21 mouse cellular contexts compared by ENCODE assay signal in the genomic region with DNA sequence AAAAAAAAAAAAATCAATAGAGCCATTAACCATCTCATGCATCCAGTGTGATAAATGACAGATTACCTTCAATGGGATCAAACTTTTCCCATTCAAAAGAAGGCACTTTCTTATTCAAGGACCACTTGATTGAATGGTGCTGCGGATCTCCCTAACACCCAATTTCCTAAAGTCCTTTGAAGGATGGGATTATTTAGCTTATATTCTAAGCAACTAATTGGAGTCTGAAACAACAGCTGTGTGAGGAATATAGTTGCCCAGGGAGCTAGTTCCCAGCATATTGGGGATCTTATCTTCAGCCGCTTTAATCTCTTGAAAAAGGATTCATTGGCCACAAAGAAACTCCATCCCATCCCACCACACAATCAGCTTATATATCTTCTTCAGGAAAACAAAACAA.
DNase-seq lines count a peak whose midpoint lies in the region; ATAC-seq and TF ChIP-seq lines count a peak whose summit lies in the region.
"Had no signal": no experiment of that assay in that cellular context is flagged by ENCODE, and none has a peak within 500 bp of the region (broad histone marks: within the 10 kb centered on the region; RNA-seq: fewer than 3 reads in every experiment).

No protein-coding gene starts in this region.

- no peaks in the 10 kb centered on the region for H3K9me3 ChIP-seq in forebrain, embryonic 14.5 days (replicated peaks; ENCODE audit: control insufficient read depth, low read length)
- no peaks in the 10 kb centered on the region for H3K9me3 ChIP-seq in forebrain, embryonic 12.5 days
- H3K9me3 ChIP-seq: embryonic facial prominence, embryonic 13.5 days; embryonic facial prominence, embryonic 15.5 days; forebrain, embryonic 10.5 days; forebrain, embryonic 15.5 days had no signal

- WGBS in forebrain, embryonic 14.5 days = 9% methylated on average over 2 of the region's 2 CpGs
- 13% methylated on average over 2 of the region's 2 CpGs for WGBS in forebrain, embryonic 12.5 days

- H3K4me3 ChIP-seq in forebrain, embryonic 14.5 days (ENCODE audit: low read depth, low read length) = no peak overlapping the region
- H3K4me3 ChIP-seq in forebrain, embryonic 12.5 days (replicated peaks) = no peak overlapping the region
- H3K4me3 ChIP-seq in gastrocnemius, adult 2 months = no peak overlapping the region
- H3K4me3 ChIP-seq: embryonic facial prominence, embryonic 13.5 days; embryonic facial prominence, embryonic 15.5 days; erythroblast, embryonic 14.5 days; forebrain, embryonic 10.5 days; forebrain, embryonic 15.5 days had no signal

- TF ChIP-seq POLR2A in brain, embryonic 14.5 days (IDR thresholded peaks at IDR 0.05; ENCODE audit: borderline replicate concordance, extremely low read depth, insufficient read depth, insufficient read length, poor library complexity, severe bottlenecking) = no peak

- no peak overlapping the region for H3K9ac ChIP-seq in forebrain, embryonic 14.5 days (ENCODE audit: low read length)
- H3K9ac ChIP-seq in forebrain, embryonic 12.5 days = no peak overlapping the region
- H3K9ac ChIP-seq: embryonic facial prominence, embryonic 13.5 days; embryonic facial prominence, embryonic 15.5 days; forebrain, embryonic 15.5 days had no signal

- H3K27me3 ChIP-seq in forebrain, embryonic 14.5 days (replicated peaks; ENCODE audit: control insufficient read depth, insufficient read depth, low read length) = no peaks in the 10 kb centered on the region
- peaks cover 7% of the 10 kb centered on the region for H3K27me3 ChIP-seq in forebrain, embryonic 12.5 days
- H3K27me3 ChIP-seq: embryonic facial prominence, embryonic 13.5 days; embryonic facial prominence, embryonic 15.5 days; forebrain, embryonic 15.5 days had no signal

- H3K4me1 ChIP-seq in forebrain, embryonic 14.5 days (ENCODE audit: control insufficient read depth, insufficient read depth, low read length) = no peaks in the 10 kb centered on the region; the same call in 1 of the 2 replicates
- peaks cover 11% of the 10 kb centered on the region; the same call in 1 of the 2 replicates for H3K4me1 ChIP-seq in forebrain, embryonic 12.5 days
- H3K4me1 ChIP-seq: embryonic facial prominence, embryonic 13.5 days; embryonic facial prominence, embryonic 15.5 days; forebrain, embryonic 15.5 days had no signal

- peak; percentile 14 for DNase-seq in forebrain, embryonic 14.5 days (ENCODE audit: low spot score)
- DNase-seq in brain, embryonic 14.5 days (ENCODE audit: low read depth) = peak; percentile 43
- DNase-seq in retina, embryonic 14.5 days (ENCODE audit: low spot score) = peak; percentile 24
- DNase-seq in gastrocnemius, adult 2 months = no peak
- DNase-seq in adrenal gland, postnatal 36 days = no peak
- DNase-seq: adrenal gland, adult 2 months; adrenal gland, postnatal 10 days; adrenal gland, postnatal 25 days; cerebellum, adult 11 months; cerebellum, adult 18-20 months; cerebellum, adult 8-10 months; cerebellum, adult 9-11 months; cerebellum, postnatal 14 days; cerebellum, postnatal 36 days; embryo, embryonic 11 days had no signal

- no peak for ATAC-seq in forebrain, embryonic 14.5 days
- no peak for ATAC-seq in forebrain, embryonic 12.5 days (ENCODE audit: low FRiP score)
- ATAC-seq: forebrain, embryonic 15.5 days had no signal

- no peak for TF ChIP-seq CTCF in brain, embryonic 14.5 days (IDR thresholded peaks at IDR 0.05; ENCODE audit: borderline replicate concordance, extremely low read depth, insufficient read depth, insufficient read length)
- TF ChIP-seq CTCF in gastrocnemius, adult 2 months (IDR thresholded peaks at IDR 0.05) = no peak

- no peak overlapping the region for H3K4me2 ChIP-seq in forebrain, embryonic 14.5 days (ENCODE audit: low read length)
- no peak overlapping the region for H3K4me2 ChIP-seq in forebrain, embryonic 12.5 days
- H3K4me2 ChIP-seq: embryonic facial prominence, embryonic 13.5 days; embryonic facial prominence, embryonic 15.5 days; forebrain, embryonic 15.5 days had no signal

- intact Hi-C loops in gastrocnemius, adult 2 months (cut with DNase I) = no loop called here

- no peak overlapping the region for H3K27ac ChIP-seq in forebrain, embryonic 14.5 days (ENCODE audit: low read depth, low read length)
- H3K27ac ChIP-seq in forebrain, embryonic 12.5 days = no peak overlapping the region
- no peak overlapping the region for H3K27ac ChIP-seq in gastrocnemius, adult 2 months
- H3K27ac ChIP-seq: embryonic facial prominence, embryonic 13.5 days; embryonic facial prominence, embryonic 15.5 days; forebrain, embryonic 10.5 days; forebrain, embryonic 15.5 days had no signal

- H3K36me3 ChIP-seq in forebrain, embryonic 14.5 days (ENCODE audit: control insufficient read depth, insufficient read depth, low read length) = no peaks in the 10 kb centered on the region
- H3K36me3 ChIP-seq in forebrain, embryonic 12.5 days (replicated peaks) = no peaks in the 10 kb centered on the region
- H3K36me3 ChIP-seq: embryonic facial prominence, embryonic 13.5 days; embryonic facial prominence, embryonic 15.5 days; forebrain, embryonic 10.5 days; forebrain, embryonic 15.5 days had no signal

Comparison
In these comparisons a context has a peak if more than half of its experiments do, and no peak if none do; other contexts are left out.
1. DNase-seq: peak in forebrain, embryonic 14.5 days (single experiment), brain, embryonic 14.5 days (single experiment) and retina, embryonic 14.5 days (single experiment); none in gastrocnemius, adult 2 months (single experiment) and adrenal gland, postnatal 36 days (0 of 2).